Mouse (Mus musculus) liver, postnatal 0 days (tissue): Measurements from ENCODE around the gene Pkp3.

Experiments
- CTCF ChIP-seq: sonication (generic); IDR thresholded peaks from 2 replicates; pipeline ENCODE4 v1.5.1; 2016; ENCODE audit warnings: antibody characterized with exemption, low read depth
- EP300 ChIP-seq: IDR thresholded peaks from 2 replicates; pipeline ENCODE4 v1.6.1; 2016; ENCODE audit warnings: antibody characterized with exemption, low read depth, mild to moderate bottlenecking

DNA sequence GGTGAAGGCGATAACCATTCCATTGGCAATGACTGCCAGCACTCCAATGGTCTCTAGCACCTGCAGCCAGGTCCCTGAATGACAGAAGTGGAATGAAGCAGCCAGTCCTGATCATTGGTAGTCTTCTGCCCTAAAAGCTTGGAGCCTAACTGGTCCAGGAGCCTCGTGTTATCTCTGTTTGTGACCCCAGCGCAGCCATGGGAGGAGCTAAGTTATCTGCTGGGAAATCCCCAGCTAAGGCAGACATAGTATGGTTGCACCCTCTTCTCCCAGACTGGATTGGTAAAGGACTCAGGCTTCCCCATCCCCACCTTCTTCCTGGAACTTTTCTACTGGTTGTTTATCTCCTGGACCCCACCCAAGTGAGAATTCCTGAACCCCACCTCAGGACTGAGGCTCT lies 25.1 kb downstream of the Pkp3 start:
- TF ChIP-seq CTCF (no peak), EP300 (no peak)
